Mouse (Mus musculus): ENCODE results near the gene Mcoln2. TPM values are rescaled to one million over a fixed set of nuclear protein-coding genes. Genes with fewer than 3 reads are reported as not detected.

The Mcoln2 gene
- polyA plus RNA-seq, 1 experiment from 2014 or later = 0.88 TPM

- H3K9me3 ChIP-seq = no peaks in the 10 kb centered on the region
- H3K9ac ChIP-seq = no peak overlapping the region
- no peak for ATAC-seq (ENCODE audit: insufficient number of reproducible peaks, insufficient read depth, low FRiP score, low TSS enrichment)
- no peaks in the 10 kb centered on the region for H3K27me3 ChIP-seq
- no peak overlapping the region for H3K27ac ChIP-seq
- H3K4me3 ChIP-seq = no peak overlapping the region
- H3K4me2 ChIP-seq (replicated peaks) = no peak overlapping the region
- H3K4me1 ChIP-seq = no peaks in the 10 kb centered on the region
- WGBS = 85% methylated on average over 4 of the region's 4 CpGs
- H3K36me3 ChIP-seq = no peaks in the 10 kb centered on the region
These were observed 19.7 kb downstream of the Mcoln2 start for GRCm38 (mm10) chr3:146169356-146169755.

GRCm38 (mm10) chr3:146173030-146173429 is 23.4 kb downstream of the Mcoln2 start:
- Histone ChIP-seq H3K4me3 (no peak overlapping the region), H3K27me3 (no peaks in the 10 kb centered on the region), H3K27ac (no peak overlapping the region), H3K36me3 (no peaks in the 10 kb centered on the region), H3K9me3 (no peaks in the 10 kb centered on the region), H3K4me2 (replicated peaks) (no peak overlapping the region), H3K9ac (no peak overlapping the region), H3K4me1 (no peaks in the 10 kb centered on the region)
- ATAC-seq (ENCODE audit: insufficient number of reproducible peaks, insufficient read depth, low FRiP score, low TSS enrichment) = no peak
- WGBS = 74% methylated on average over 5 of the region's 5 CpGs

- Histone ChIP-seq H3K9me3 (no peaks in the 10 kb centered on the region), H3K4me3 (no peak overlapping the region), H3K27me3 (no peaks in the 10 kb centered on the region), H3K27ac (no peak overlapping the region), H3K9ac (no peak overlapping the region), H3K36me3 (no peaks in the 10 kb centered on the region), H3K4me1 (no peaks in the 10 kb centered on the region), H3K4me2 (replicated peaks) (no peak overlapping the region)
- no peak for ATAC-seq (ENCODE audit: insufficient number of reproducible peaks, insufficient read depth, low FRiP score, low TSS enrichment)
- WGBS = 89% methylated on average over 9 of the region's 9 CpGs
These were observed 24.6 kb downstream of the Mcoln2 start for GRCm38 (mm10) chr3:146174215-146174614.

- no peak overlapping the region for H3K27ac ChIP-seq
- ATAC-seq (ENCODE audit: insufficient number of reproducible peaks, insufficient read depth, low FRiP score, low TSS enrichment) = no peak
- H3K36me3 ChIP-seq = no peaks in the 10 kb centered on the region
- no peaks in the 10 kb centered on the region for H3K27me3 ChIP-seq
- 81% methylated on average over 7 of the region's 7 CpGs for WGBS
- no peaks in the 10 kb centered on the region for H3K9me3 ChIP-seq
- no peak overlapping the region for H3K4me3 ChIP-seq
- no peak overlapping the region for H3K9ac ChIP-seq
- H3K4me2 ChIP-seq (replicated peaks) = no peak overlapping the region
- no peaks in the 10 kb centered on the region for H3K4me1 ChIP-seq
These were observed 27.7 kb downstream of the Mcoln2 start for GRCm38 (mm10) chr3:146177295-146177694.

- Histone ChIP-seq H3K27me3 (no peaks in the 10 kb centered on the region), H3K9ac (no peak overlapping the region), H3K36me3 (no peaks in the 10 kb centered on the region), H3K9me3 (no peaks in the 10 kb centered on the region), H3K4me1 (no peaks in the 10 kb centered on the region), H3K4me2 (replicated peaks) (peak overlapping the region; percentile 44), H3K27ac (no peak overlapping the region), H3K4me3 (peak overlapping the region; percentile 17)
- 5% methylated on average over 16 of the region's 16 CpGs for WGBS
- 0 out of 2 replicates have a peak, but pooled peaks have one; percentile 59 for ATAC-seq (ENCODE audit: insufficient number of reproducible peaks, insufficient read depth, low FRiP score, low TSS enrichment)
These were observed 28.3 kb downstream of the Mcoln2 start for GRCm38 (mm10) chr3:146177748-146178582.

GRCm38 (mm10) chr3:146180341-146180740 is 30.7 kb downstream of the Mcoln2 start:
- no peaks in the 10 kb centered on the region for H3K27me3 ChIP-seq
- ATAC-seq (ENCODE audit: insufficient number of reproducible peaks, insufficient read depth, low FRiP score, low TSS enrichment) = no peak
- no peak overlapping the region for H3K4me3 ChIP-seq
- WGBS = 39% methylated on average over 2 of the region's 2 CpGs
- no peak overlapping the region for H3K27ac ChIP-seq
- no peak overlapping the region for H3K9ac ChIP-seq
- H3K4me1 ChIP-seq = no peaks in the 10 kb centered on the region
- H3K9me3 ChIP-seq = no peaks in the 10 kb centered on the region
- H3K36me3 ChIP-seq = no peaks in the 10 kb centered on the region
- H3K4me2 ChIP-seq (replicated peaks) = no peak overlapping the region

GRCm38 (mm10) chr3:146180986-146181385 is 31.4 kb downstream of the Mcoln2 start:
- no peaks in the 10 kb centered on the region for H3K4me1 ChIP-seq
- no peaks in the 10 kb centered on the region for H3K9me3 ChIP-seq
- H3K9ac ChIP-seq = no peak overlapping the region
- no peak overlapping the region for H3K4me2 ChIP-seq (replicated peaks)
- WGBS = 39% methylated on average over 3 of the region's 3 CpGs
- H3K4me3 ChIP-seq = no peak overlapping the region
- no peaks in the 10 kb centered on the region for H3K36me3 ChIP-seq
- no peaks in the 10 kb centered on the region for H3K27me3 ChIP-seq
- ATAC-seq (ENCODE audit: insufficient number of reproducible peaks, insufficient read depth, low FRiP score, low TSS enrichment) = no peak
- H3K27ac ChIP-seq = no peak overlapping the region

- no peak overlapping the region for H3K4me2 ChIP-seq (replicated peaks)
- no peaks in the 10 kb centered on the region for H3K27me3 ChIP-seq
- no peak overlapping the region for H3K9ac ChIP-seq
- no peak overlapping the region for H3K27ac ChIP-seq
- H3K4me1 ChIP-seq = no peaks in the 10 kb centered on the region
- ATAC-seq (ENCODE audit: insufficient number of reproducible peaks, insufficient read depth, low FRiP score, low TSS enrichment) = no peak
- H3K4me3 ChIP-seq = no peak overlapping the region
- H3K9me3 ChIP-seq = no peaks in the 10 kb centered on the region
- H3K36me3 ChIP-seq = no peaks in the 10 kb centered on the region
- 18% methylated on average over 13 of the region's 13 CpGs for WGBS
These were observed 35.5 kb downstream of the Mcoln2 start for GRCm38 (mm10) chr3:146184992-146185657.

- H3K9ac ChIP-seq = no peak overlapping the region
- no peaks in the 10 kb centered on the region for H3K36me3 ChIP-seq
- H3K4me2 ChIP-seq (replicated peaks) = no peak overlapping the region
- H3K27me3 ChIP-seq = no peaks in the 10 kb centered on the region
- H3K4me3 ChIP-seq = no peak overlapping the region
- H3K4me1 ChIP-seq = no peaks in the 10 kb centered on the region
- H3K27ac ChIP-seq = no peak overlapping the region
- no peak for ATAC-seq (ENCODE audit: insufficient number of reproducible peaks, insufficient read depth, low FRiP score, low TSS enrichment)
- WGBS = 70% methylated on average over 10 of the region's 10 CpGs
- H3K9me3 ChIP-seq = no peaks in the 10 kb centered on the region
These were observed 36.4 kb downstream of the Mcoln2 start for GRCm38 (mm10) chr3:146186033-146186432.

GRCm38 (mm10) chr3:146189933-146190332 is 40.3 kb downstream of the Mcoln2 start:
- Histone ChIP-seq H3K27me3 (no peaks in the 10 kb centered on the region), H3K27ac (no peak overlapping the region), H3K9me3 (no peaks in the 10 kb centered on the region), H3K9ac (no peak overlapping the region), H3K4me1 (no peaks in the 10 kb centered on the region), H3K4me3 (no peak overlapping the region), H3K36me3 (no peaks in the 10 kb centered on the region), H3K4me2 (replicated peaks) (no peak overlapping the region)
- 67% methylated on average over 10 of the region's 10 CpGs for WGBS
- no peak for ATAC-seq (ENCODE audit: insufficient number of reproducible peaks, insufficient read depth, low FRiP score, low TSS enrichment)

GRCm38 (mm10) chr3:146192507-146192906 is 42.9 kb downstream of the Mcoln2 start:
- Histone ChIP-seq H3K4me3 (no peak overlapping the region), H3K27me3 (no peaks in the 10 kb centered on the region), H3K9ac (no peak overlapping the region), H3K4me1 (no peaks in the 10 kb centered on the region), H3K36me3 (no peaks in the 10 kb centered on the region), H3K27ac (no peak overlapping the region), H3K9me3 (no peaks in the 10 kb centered on the region), H3K4me2 (replicated peaks) (no peak overlapping the region)
- 93% methylated on average over 1 of the region's 1 CpGs for WGBS
- ATAC-seq (ENCODE audit: insufficient number of reproducible peaks, insufficient read depth, low FRiP score, low TSS enrichment) = no peak

GRCm38 (mm10) chr3:146195153-146195552 is 45.5 kb downstream of the Mcoln2 start:
- Histone ChIP-seq H3K9me3 (no peaks in the 10 kb centered on the region), H3K4me2 (replicated peaks) (no peak overlapping the region), H3K36me3 (no peaks in the 10 kb centered on the region), H3K27ac (no peak overlapping the region), H3K9ac (no peak overlapping the region), H3K4me1 (no peaks in the 10 kb centered on the region), H3K4me3 (no peak overlapping the region), H3K27me3 (no peaks in the 10 kb centered on the region)
- ATAC-seq (ENCODE audit: insufficient number of reproducible peaks, insufficient read depth, low FRiP score, low TSS enrichment) = no peak
- 87% methylated on average over 5 of the region's 5 CpGs for WGBS

All from embryonic facial prominence, embryonic 12.5 days (tissue).